Mouse (Mus musculus) G1E (cell line): Measurements from ENCODE around the gene Cactin. TPM values are rescaled to one million over a fixed set of nuclear protein-coding genes. Genes with fewer than 3 reads are reported as not detected.

ENCODE experiments used
- ATAC-seq: 2 replicates; pipeline ENCODE4 v1.8.0; 2016; ENCODE audit warnings: mild to moderate bottlenecking; ENCODE audit not compliant: insufficient number of reproducible peaks, poor library complexity, low FRiP score, severe bottlenecking; ENCODE audit errors: extremely low read depth
- DNase-seq: peaks from one replicate; pipeline ENCODE4 v3.0.0; 2012; ENCODE audit warnings: low spot score
- H3K27me3 ChIP-seq: 2 replicates; pipeline ENCODE4 v1.6.1; 2012; ENCODE audit warnings: mild to moderate bottlenecking, low read length, inconsistent platforms; ENCODE audit not compliant: insufficient read depth
- H3K36me3 ChIP-seq: replicated peaks from 2 replicates; pipeline ENCODE3; 2012; ENCODE audit warnings: mild to moderate bottlenecking, inconsistent platforms
- H3K4me1 ChIP-seq: 2 replicates; pipeline ENCODE4 v1.6.1; 2012; ENCODE audit warnings: low read depth, low read length, inconsistent platforms, mixed read lengths; ENCODE audit not compliant: insufficient read depth
- H3K4me3 ChIP-seq: 2 replicates; pipeline ENCODE4 v1.5.1; 2012; ENCODE audit warnings: low read depth, mild to moderate bottlenecking, inconsistent platforms, low read length, moderate library complexity, mixed read lengths
- H3K9me3 ChIP-seq: replicated peaks from 2 replicates; pipeline ENCODE4 v1.6.1; 2012; ENCODE audit warnings: inconsistent platforms
- CTCF ChIP-seq: IDR thresholded peaks from 2 replicates; pipeline ENCODE4 v1.5.1; 2012; ENCODE audit warnings: low read depth, low read length, inconsistent platforms, mixed read lengths
- GATA1 ChIP-seq: IDR thresholded peaks from 2 replicates; pipeline ENCODE4 v1.6.1; 2012; ENCODE audit warnings: borderline replicate concordance, low read length, inconsistent platforms, mixed read lengths
- GATA2 ChIP-seq: IDR thresholded peaks from 2 replicates; pipeline ENCODE4 v1.6.1; 2012; ENCODE audit warnings: low read depth, low read length, inconsistent platforms, borderline replicate concordance
- POLR2AphosphoS5 ChIP-seq: IDR thresholded peaks from 2 replicates; pipeline ENCODE4 v1.6.1; 2012; ENCODE audit warnings: low read depth, low read length, inconsistent platforms; ENCODE audit not compliant: insufficient replicate concordance
- TAL1 ChIP-seq: conservative IDR thresholded peaks from 2 replicates; pipeline ENCODE4 v1.6.1; 2012; ENCODE audit warnings: low read depth, low read length, inconsistent platforms, mixed read lengths
- polyA plus RNA-seq: library from polyadenylated mRNA; stranded (reverse); fragments of >175 nt; gene quantifications from 2 replicates; pipeline ENCODE4 v1.2.3, GENCODE M21; 2012
- total RNA-seq, 2 experiments: library from RNA; stranded (forward) in 1 of 2; stranded (reverse) in 1 of 2; fragments of 200-1000 nt in 1 of 2; fragments of >200 nt in 1 of 2; fragmentation: Nextera tagmentation in 1 of 2; gene quantifications; 2 replicates each; pipeline ENCODE4 v1.2.3; 2014 to 2017

Gene Cactin
- total and polyA plus RNA-seq, 3 experiments: 11.4 to 77.9 (median 23.9) TPM

DNA sequence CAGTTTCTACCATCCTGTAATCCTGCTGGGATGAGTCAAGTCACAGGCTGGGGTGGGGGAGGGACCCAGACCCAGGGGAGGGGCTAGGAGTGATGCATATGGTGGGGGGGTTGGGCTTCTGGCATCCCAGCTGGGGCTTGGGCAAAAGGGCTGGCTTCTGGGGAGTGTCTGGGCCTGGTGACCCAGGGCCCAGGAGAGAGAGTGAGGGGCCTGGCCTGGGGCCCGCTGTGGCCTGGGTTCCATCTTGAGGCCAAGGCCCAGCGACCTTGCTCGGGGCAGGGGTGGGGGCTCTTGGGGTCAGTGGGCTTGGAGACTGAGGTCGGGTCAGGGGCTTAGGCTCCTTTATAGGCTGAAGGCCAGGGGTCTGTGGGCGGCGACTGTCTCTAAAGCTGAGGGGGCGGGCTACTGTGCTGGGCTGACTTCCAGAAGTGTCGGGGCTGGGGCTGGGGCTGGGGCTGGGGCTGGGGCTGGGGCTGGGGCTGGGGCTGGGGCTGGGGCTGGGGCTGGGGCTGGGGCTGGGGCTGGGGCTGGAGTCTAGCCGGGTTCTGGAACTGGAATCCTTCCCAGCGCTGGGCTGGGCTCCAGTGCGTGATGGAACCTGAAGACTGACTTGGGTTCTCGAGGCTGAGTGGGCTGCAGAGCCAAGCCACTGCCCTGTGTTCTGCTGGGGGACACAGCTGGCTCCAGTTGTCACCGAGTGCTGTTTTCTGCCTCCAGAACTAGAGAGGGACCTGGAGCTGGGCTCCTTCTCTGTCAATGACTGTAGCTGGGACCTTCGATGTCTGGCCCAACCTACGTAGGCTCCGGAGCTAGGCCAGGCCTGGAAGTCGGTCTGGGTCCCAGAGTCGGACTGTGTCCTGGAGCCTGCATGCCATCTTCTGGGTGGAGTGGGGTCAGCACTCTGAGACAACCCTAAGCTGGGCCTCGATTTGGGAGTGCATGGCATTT, 14.8 kb downstream of the Cactin start:
- Histone ChIP-seq H3K4me1 (peaks cover 20% of the 10 kb centered on the region), H3K9me3 (0 out of 2 replicates have a peak, but pooled peaks cover 3% of the 10 kb centered on the region), H3K36me3 (no peaks in the 10 kb centered on the region), H3K27me3 (peaks cover 47% of the 10 kb centered on the region), H3K4me3 (no peak overlapping the region)
- ATAC-seq (no peak), DNase-seq (no peak)
- no peak for TF ChIP-seq POLR2AphosphoS5
- no peak for TF ChIP-seq GATA2
- TF ChIP-seq TAL1: no peak
- TF ChIP-seq GATA1: no peak
- TF ChIP-seq CTCF: no peak

DNA sequence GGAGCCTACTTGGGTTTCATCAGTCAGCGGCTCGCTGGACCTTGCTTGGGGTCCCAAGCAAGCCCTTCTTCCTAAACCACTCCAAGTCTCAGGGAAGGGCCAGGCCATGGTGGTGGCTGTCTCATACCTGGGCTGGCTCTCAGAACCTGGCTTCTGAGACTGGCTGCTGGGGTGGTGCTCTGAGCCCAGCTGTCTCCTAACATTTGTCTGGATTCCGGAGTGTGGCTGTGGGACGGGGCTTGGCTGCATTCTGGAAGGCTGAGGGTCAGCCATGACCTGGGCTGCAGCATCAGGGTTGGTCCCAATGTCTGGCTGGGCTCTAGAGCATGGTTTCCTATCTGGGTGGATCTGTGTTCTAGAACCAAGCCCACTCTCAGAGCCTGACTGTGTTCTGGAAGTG, 15.7 kb downstream of the Cactin start:
- peaks cover 28% of the 10 kb centered on the region for H3K4me1 ChIP-seq
- H3K27me3 ChIP-seq: peaks cover 47% of the 10 kb centered on the region
- TF ChIP-seq GATA1: no peak
- TF ChIP-seq POLR2AphosphoS5: no peak
- no peak for TF ChIP-seq GATA2
- TF ChIP-seq TAL1: no peak
- TF ChIP-seq CTCF: no peak
- ATAC-seq (no peak), DNase-seq (no peak)
- H3K4me3 ChIP-seq: no peak overlapping the region
- H3K9me3 ChIP-seq: 0 out of 2 replicates have a peak, but pooled peaks cover 3% of the 10 kb centered on the region
- H3K36me3 ChIP-seq: no peaks in the 10 kb centered on the region

DNA sequence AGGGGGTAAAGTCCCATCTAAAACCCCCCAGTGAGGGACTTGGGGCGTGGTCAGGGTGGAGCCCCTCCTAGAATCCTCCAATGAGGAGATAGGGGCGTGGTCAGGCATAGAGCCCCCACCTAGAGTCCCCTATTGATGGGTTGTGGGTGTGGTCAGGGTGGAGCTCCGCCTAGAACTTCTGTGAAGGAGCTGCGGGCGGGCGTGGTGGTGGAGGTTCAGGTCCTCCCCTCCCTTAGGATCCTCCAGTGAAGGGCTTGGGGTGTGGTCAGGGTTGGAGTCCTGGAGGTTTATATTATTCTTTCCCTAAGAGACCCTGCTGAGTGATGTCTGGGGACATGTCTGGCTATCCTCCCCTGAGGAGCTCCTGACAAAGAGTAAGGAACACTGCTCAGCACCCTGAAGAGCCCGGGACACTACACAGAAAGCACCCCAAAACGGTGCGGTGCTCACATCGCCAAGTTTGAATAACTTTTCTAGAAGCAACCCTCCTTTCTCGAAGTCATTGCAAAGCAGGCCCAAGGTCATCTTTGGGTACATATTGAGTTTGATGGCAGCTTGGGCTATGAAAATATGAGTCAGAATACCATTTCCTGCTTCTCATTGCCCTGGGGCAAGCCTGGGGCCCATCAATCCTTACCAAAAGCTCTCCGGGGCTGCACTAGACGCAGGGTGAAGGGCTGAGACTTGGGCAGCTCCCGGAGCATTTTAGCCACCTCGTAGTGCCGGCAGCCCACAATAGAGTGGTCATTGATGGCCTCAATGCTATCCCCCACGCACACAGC, 19.8 kb downstream of the Cactin start:
- peaks cover 42% of the 10 kb centered on the region for H3K27me3 ChIP-seq
- ATAC-seq (no peak), DNase-seq (no peak)
- no peak for TF ChIP-seq CTCF
- TF ChIP-seq POLR2AphosphoS5: no peak
- no peak for TF ChIP-seq GATA2
- TF ChIP-seq TAL1: no peak
- no peak for TF ChIP-seq GATA1
- H3K4me3 ChIP-seq: no peak overlapping the region
- peaks cover 11% of the 10 kb centered on the region; the same call in 1 of the 2 replicates for H3K9me3 ChIP-seq
- H3K36me3 ChIP-seq: peaks cover 7% of the 10 kb centered on the region
- peaks cover 33% of the 10 kb centered on the region for H3K4me1 ChIP-seq

DNA sequence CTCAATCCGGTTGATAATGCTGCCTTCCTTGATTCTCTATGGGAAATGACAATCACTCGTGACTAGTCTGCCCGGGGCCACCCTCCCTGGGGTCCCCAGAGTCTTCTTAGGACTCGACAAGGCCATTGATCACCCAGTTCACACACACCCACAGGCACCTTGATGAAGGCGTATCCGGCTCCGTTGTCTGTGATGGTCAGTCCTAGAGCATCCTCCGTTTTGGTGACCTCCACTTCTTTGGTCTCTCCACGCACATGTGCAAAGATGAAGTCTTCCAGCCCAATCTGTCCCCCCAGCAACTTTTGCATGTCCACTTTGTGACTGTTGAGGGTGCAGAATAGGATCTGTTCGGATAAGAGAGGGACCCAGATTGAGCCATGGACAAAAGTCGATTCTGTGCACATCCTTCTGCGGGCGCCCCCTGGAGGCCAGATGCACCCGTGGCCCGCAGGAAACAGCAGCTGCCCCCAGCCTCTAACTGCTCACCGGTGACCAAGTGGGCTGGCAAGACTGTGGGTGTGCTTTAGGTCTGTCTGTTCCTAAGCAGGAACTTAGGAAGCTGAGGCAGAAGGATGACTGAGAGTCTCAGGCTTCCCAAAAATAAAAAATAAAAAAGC, 20.5 kb downstream of the Cactin start:
- Histone ChIP-seq H3K27me3 (peaks cover 36% of the 10 kb centered on the region), H3K9me3 (peaks cover 11% of the 10 kb centered on the region; the same call in 1 of the 2 replicates), H3K4me3 (no peak overlapping the region), H3K36me3 (peaks cover 14% of the 10 kb centered on the region), H3K4me1 (peaks cover 31% of the 10 kb centered on the region)
- DNase-seq (peak; percentile 59), ATAC-seq (no peak)
- no peak for TF ChIP-seq GATA1
- peak; percentile 59; the same call in 1 of the 2 replicates for TF ChIP-seq CTCF
- TF ChIP-seq POLR2AphosphoS5: no peak
- no peak for TF ChIP-seq GATA2
- no peak for TF ChIP-seq TAL1

DNA sequence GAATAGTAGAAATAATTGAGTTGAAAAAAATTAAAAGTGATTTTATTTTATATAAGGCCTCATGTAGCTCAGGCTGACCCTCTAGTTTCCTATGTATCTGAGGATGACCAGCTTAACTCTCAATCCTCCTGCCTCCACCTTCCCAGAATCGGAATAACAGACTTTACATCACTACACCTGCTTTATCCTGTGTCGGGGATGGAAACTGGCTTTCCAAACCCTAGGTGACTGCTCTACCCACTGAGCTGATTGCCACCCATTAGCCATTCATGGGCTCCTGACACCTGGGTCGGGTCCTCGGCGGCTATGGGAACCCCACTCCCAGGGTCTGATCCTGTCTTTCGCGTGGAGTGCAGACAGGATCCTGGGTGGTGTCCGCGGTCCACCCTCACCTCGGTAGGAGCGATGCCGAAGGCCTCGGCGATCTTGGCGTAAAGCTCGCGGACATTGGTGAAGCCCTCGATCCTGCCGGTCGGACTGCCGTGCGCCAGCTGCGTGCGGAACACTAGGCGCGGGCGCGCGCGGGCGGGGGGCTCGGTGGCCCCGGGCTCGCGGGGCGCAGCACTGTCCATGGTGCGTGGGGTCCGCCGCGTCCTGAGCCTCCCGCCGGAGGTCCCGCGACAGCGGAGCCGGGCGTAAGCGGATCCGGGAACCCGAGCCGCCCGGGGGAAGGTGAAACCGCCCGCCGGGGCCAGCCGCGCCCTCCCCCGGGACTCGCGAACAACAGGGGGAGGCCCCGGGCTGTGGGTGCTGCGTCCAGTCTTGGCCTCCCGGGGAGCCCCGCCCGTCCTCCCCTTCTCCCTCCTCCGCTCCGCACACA, 22.0 kb downstream of the Cactin start, which contains the start of gene Gipc3:
Gene Gipc3 (minus strand): TSS at position 581 of the 820 bp plus-strand sequence.
- peak within 1 kb of the TSS; percentile 50; the same call in 1 of the 2 replicates for H3K4me3 ChIP-seq
- peaks cover 41% of the 10 kb centered on the region for H3K4me1 ChIP-seq
- DNase-seq (no peak), ATAC-seq (no peak)
- peaks cover 9% of the 10 kb centered on the region; the same call in 1 of the 2 replicates for H3K9me3 ChIP-seq
- H3K36me3 ChIP-seq: peaks cover 29% of the 10 kb centered on the region
- no peak for TF ChIP-seq CTCF
- no peak for TF ChIP-seq GATA1
- no peak for TF ChIP-seq TAL1
- no peak for TF ChIP-seq POLR2AphosphoS5
- TF ChIP-seq GATA2: no peak
- H3K27me3 ChIP-seq: peaks cover 21% of the 10 kb centered on the region
